Mouse (Mus musculus): ENCODE results near the gene Rad17.
A peak's percentile ranks its signal among the peaks of the same experiment; 100 is the strongest.

Gene Rad17

GRCm38 (mm10) chr13:100650550-100651438, at the start of gene Rad17, which contains the start of gene Ak6:
TSS of gene Rad17 (minus strand) at chr13:100651051.
TSS of gene Ak6 (plus strand) at chr13:100650979.
- peak; percentile 98 for DNase-seq (ENCODE audit: low spot score)

GRCm38 (mm10) chr13:100698866-100699265, 48.0 kb upstream of the Rad17 start:
- no peak for DNase-seq (ENCODE audit: low spot score)

- no peak for DNase-seq (ENCODE audit: low spot score)
These were observed 46.7 kb upstream of the Rad17 start for GRCm38 (mm10) chr13:100697541-100697940.

GRCm38 (mm10) chr13:100687513-100687912, 36.7 kb upstream of the Rad17 start:
- DNase-seq (ENCODE audit: low spot score), result no peak

- DNase-seq (ENCODE audit: low spot score), result no peak
These were observed 33.5 kb upstream of the Rad17 start for GRCm38 (mm10) chr13:100684355-100684754.

GRCm38 (mm10) chr13:100682837-100683236, 32.0 kb upstream of the Rad17 start:
- DNase-seq (ENCODE audit: low spot score), result no peak

- DNase-seq (ENCODE audit: low spot score), result no peak
These were observed 30.8 kb upstream of the Rad17 start for GRCm38 (mm10) chr13:100681615-100682014.

- no peak for DNase-seq (ENCODE audit: low spot score)
These were observed 25.2 kb upstream of the Rad17 start for GRCm38 (mm10) chr13:100675936-100676635.

GRCm38 (mm10) chr13:100670181-100670741, 19.4 kb upstream of the Rad17 start:
- DNase-seq (ENCODE audit: low spot score), result no peak

GRCm38 (mm10) chr13:100669291-100670022, 18.6 kb upstream of the Rad17 start, which contains the start of gene Ccdc125:
TSS of gene Ccdc125 (plus strand) at chr13:100669717.
- peak; percentile 59 for DNase-seq (ENCODE audit: low spot score)

GRCm38 (mm10) chr13:100659864-100660456, 9.1 kb upstream of the Rad17 start:
- peak; percentile 79 for DNase-seq (ENCODE audit: low spot score)

- DNase-seq (ENCODE audit: low spot score), result no peak
These were observed 7.2 kb upstream of the Rad17 start for GRCm38 (mm10) chr13:100658091-100658490.

- DNase-seq (ENCODE audit: low spot score), result no peak
These were observed 762 bp upstream of the Rad17 start, which contains the start of gene Taf9 for GRCm38 (mm10) chr13:100651439-100652186. TSS of gene Taf9 (plus strand) at chr13:100651579.

GRCm38 (mm10) chr13:100648223-100648622, 2.6 kb downstream of the Rad17 start:
- DNase-seq (ENCODE audit: low spot score), result no peak

- no peak for DNase-seq (ENCODE audit: low spot score)
These were observed 8.2 kb downstream of the Rad17 start for GRCm38 (mm10) chr13:100642471-100643209.

- no peak for DNase-seq (ENCODE audit: low spot score)
These were observed 16.7 kb downstream of the Rad17 start for GRCm38 (mm10) chr13:100634106-100634691.

GRCm38 (mm10) chr13:100622241-100622640, 28.6 kb downstream of the Rad17 start:
- no peak for DNase-seq (ENCODE audit: low spot score)

- DNase-seq (ENCODE audit: low spot score), result no peak
These were observed 33.3 kb downstream of the Rad17 start for GRCm38 (mm10) chr13:100617583-100617982.

All from testis, postnatal 10 days (tissue).